Mouse (Mus musculus): Measurements from ENCODE around the gene Elp5. TPM values are rescaled to one million over a fixed set of nuclear protein-coding genes. Genes with fewer than 3 reads are reported as not detected.

Gene Elp5
- 144 and 156 TPM in 2 replicates for polyA plus RNA-seq (2014; fragmentation: Nextera tagmentation; extraction: Ambion mirVana)

DNA sequence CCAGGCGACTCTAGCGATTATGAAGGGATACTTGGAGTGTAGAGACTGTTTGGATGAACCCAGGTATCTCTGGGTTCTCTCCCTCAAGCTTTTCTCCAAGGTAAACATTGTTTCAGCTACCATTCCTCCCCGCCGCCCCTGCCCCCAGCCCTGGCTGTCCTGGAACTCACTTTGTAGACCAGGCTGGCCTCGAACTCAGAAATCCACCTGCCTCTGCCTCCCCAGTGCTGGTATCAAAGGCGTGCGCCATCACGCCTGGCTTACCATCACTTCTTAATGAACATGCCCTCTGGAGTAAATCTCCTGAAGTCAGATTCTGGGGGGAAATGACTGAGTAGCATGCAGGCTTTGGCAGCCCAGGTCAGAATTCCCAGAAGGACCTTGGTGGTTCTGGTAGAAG lies at the start of gene Elp5:
TSS of gene Elp5 (minus strand) at position 293 of the 400 bp plus-strand sequence.
- Histone ChIP-seq H3K4me3 (ENCODE audit: low read depth, low read length) (peak within 1 kb of the TSS; percentile 89), H3K36me3 (ENCODE audit: control insufficient read depth, insufficient read depth, low read length) (peaks cover 3% of the 10 kb centered on the region), H3K4me2 (ENCODE audit: low read depth, low read length, severe bottlenecking) (peak within 1 kb of the TSS; percentile 93), H3K4me1 (replicated peaks; ENCODE audit: control insufficient read depth, insufficient read depth, low read length) (peaks cover 16% of the 10 kb centered on the region), H3K27me3 (ENCODE audit: control insufficient read depth, insufficient read depth, low read length) (no peaks in the 10 kb centered on the region), H3K9me3 (ENCODE audit: control insufficient read depth, low read length) (no peaks in the 10 kb centered on the region), H3K27ac (ENCODE audit: low read depth, low read length) (peak within 1 kb of the TSS; percentile 99), H3K9ac (ENCODE audit: low read length) (peak within 1 kb of the TSS; percentile 91)
- no peak for DNase-seq (ENCODE audit: low spot score)
- no peak for ATAC-seq (replicated peaks; ENCODE audit: low FRiP score)
- 57% methylated on average over 8 of the region's 8 CpGs for WGBS

DNA sequence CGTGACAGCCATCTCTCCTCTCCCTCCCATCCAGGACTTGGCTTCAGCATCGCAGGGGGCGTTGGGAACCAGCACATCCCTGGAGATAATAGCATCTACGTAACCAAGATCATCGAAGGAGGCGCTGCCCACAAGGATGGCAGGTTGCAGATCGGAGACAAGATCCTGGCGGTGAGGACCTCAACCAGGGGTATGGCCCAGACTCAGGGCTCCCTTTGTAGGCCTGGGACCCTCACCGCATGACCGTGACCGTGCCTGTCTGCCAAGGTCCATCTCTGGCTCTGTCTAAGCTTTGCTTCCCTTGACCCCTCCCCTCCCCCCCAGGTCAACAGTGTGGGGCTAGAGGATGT lies 49.0 kb upstream of the Elp5 start:
- no peak for DNase-seq (ENCODE audit: low spot score)
- no peak for ATAC-seq (replicated peaks; ENCODE audit: low FRiP score)
- Histone ChIP-seq H3K27me3 (ENCODE audit: control insufficient read depth, insufficient read depth, low read length) (no peaks in the 10 kb centered on the region), H3K27ac (ENCODE audit: low read depth, low read length) (no peak overlapping the region), H3K9me3 (ENCODE audit: control insufficient read depth, low read length) (no peaks in the 10 kb centered on the region), H3K4me2 (ENCODE audit: low read depth, low read length, severe bottlenecking) (no peak overlapping the region), H3K4me1 (replicated peaks; ENCODE audit: control insufficient read depth, insufficient read depth, low read length) (peaks cover 27% of the 10 kb centered on the region), H3K9ac (ENCODE audit: low read length) (no peak overlapping the region), H3K36me3 (ENCODE audit: control insufficient read depth, insufficient read depth, low read length) (peaks cover 8% of the 10 kb centered on the region), H3K4me3 (ENCODE audit: low read depth, low read length) (no peak overlapping the region)
- 98% methylated on average over 11 of the region's 11 CpGs for WGBS

DNA sequence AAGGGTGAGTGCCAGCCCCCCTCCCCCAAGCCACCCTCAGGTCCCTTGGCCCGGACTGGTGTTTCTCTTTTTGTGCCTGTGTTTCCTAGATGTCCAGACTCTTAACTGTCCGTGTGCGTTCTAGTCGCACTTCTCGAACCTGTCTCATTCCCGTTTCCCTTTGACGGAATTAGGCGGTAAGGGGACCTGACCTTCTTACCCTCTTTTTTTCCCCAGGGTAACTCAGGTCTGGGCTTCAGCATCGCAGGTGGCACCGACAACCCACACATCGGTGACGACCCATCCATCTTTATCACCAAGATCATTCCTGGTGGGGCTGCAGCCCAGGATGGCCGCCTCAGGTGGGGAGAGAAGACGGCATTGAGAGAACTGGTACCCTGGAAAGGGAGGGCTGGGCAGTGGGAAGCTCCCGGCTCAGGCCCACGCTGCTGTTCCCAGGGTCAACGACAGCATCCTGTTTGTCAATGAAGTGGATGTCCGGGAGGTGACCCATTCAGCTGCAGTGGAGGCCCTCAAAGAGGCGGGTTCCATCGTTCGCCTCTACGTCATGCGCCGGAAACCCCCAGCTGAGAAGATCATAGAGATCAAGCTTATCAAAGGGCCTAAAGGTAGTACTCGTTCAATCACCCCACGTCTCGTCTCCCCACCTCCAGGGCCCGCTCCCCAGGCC lies 48.5 kb upstream of the Elp5 start:
- ATAC-seq (replicated peaks; ENCODE audit: low FRiP score): no peak
- no peak for DNase-seq (ENCODE audit: low spot score)
- no peak overlapping the region for H3K4me3 ChIP-seq (ENCODE audit: low read depth, low read length)
- H3K27me3 ChIP-seq (ENCODE audit: control insufficient read depth, insufficient read depth, low read length): no peaks in the 10 kb centered on the region
- H3K9ac ChIP-seq (ENCODE audit: low read length): peak overlapping the region; percentile 49
- H3K4me1 ChIP-seq (replicated peaks; ENCODE audit: control insufficient read depth, insufficient read depth, low read length): peaks cover 32% of the 10 kb centered on the region
- H3K27ac ChIP-seq (ENCODE audit: low read depth, low read length): peak overlapping the region; percentile 83; the same call in 1 of the 2 replicates
- no peaks in the 10 kb centered on the region for H3K9me3 ChIP-seq (ENCODE audit: control insufficient read depth, low read length)
- H3K36me3 ChIP-seq (ENCODE audit: control insufficient read depth, insufficient read depth, low read length): peaks cover 8% of the 10 kb centered on the region
- H3K4me2 ChIP-seq (ENCODE audit: low read depth, low read length, severe bottlenecking): peak overlapping the region; percentile 51; the same call in 1 of the 2 replicates
- 93% methylated on average over 28 of the region's 28 CpGs for WGBS

DNA sequence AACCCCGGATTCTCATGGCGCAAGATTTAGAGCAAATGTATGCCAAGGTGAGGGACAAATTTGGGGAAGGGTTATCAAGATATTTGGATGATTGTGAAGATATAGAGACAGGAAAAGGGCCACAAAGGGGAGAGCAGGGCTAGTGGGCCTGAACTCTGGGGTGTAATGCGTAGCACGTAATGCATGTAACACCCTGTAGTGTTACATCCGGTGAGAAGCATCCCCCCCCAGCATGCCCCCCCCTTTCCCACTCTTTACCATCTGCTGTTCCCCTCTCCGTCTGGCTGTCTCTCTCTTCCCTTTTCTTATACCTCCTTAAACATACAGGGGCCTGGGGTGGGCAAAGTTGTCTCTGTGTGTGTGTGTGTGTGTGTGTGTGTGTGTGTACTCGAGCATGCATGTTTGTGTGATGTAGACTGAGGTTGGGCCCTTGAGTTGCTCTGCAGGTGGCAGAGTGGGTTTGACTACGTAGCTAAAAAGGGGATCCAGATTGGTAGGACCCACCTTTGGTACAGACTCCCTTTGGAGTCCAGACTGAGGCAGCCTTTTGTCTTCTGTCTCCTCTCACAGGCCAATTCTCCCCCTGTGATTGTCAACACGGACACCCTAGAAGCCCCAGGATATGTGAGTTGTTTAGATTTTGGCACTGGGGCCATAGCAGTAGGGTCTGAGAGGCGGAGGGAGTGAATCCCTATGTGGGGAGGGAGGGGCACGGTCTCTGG lies 47.7 kb upstream of the Elp5 start:
- DNase-seq (ENCODE audit: low spot score): peak; percentile 69
- Histone ChIP-seq H3K4me2 (ENCODE audit: low read depth, low read length, severe bottlenecking) (peak overlapping the region; percentile 51), H3K9ac (ENCODE audit: low read length) (peak overlapping the region; percentile 49), H3K4me1 (replicated peaks; ENCODE audit: control insufficient read depth, insufficient read depth, low read length) (peaks cover 34% of the 10 kb centered on the region), H3K9me3 (ENCODE audit: control insufficient read depth, low read length) (no peaks in the 10 kb centered on the region), H3K36me3 (ENCODE audit: control insufficient read depth, insufficient read depth, low read length) (peaks cover 8% of the 10 kb centered on the region), H3K27ac (ENCODE audit: low read depth, low read length) (peak overlapping the region; percentile 83), H3K27me3 (ENCODE audit: control insufficient read depth, insufficient read depth, low read length) (no peaks in the 10 kb centered on the region), H3K4me3 (ENCODE audit: low read depth, low read length) (peak overlapping the region; percentile 14)
- 34% methylated on average over 11 of the region's 11 CpGs for WGBS
- ATAC-seq (replicated peaks; ENCODE audit: low FRiP score): peak; percentile 38

DNA sequence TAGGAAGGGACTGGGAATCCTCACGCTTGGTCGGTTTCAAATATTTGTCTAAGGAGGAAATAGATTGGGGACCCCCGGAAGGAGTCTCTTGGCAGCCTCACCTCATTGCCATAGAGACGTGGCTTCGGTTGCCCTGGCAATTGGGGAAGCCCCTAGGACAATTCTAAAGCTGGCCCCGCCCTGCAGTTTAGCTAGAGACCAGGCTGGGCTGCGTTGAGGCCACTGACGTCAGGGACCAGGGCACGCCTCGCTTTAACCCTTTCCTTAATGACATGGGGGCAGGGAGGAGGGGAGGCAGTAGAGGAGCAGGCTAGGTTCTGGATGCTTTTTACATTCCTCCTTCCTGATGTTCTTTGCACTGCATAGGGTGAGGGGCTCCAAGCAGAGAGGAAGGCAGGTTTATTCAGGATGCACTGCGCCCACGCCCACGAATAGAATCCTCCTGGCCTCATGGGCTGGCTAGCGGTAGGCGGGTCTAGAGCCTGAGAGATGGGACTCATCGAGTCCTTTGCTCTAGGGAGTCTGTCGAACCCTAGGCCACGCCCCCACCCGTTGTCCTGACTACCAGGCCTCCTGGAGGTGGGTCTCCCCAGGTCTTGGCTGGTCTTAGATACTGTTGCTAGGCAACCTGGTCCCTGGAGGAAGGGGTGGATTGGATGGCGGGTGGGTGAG lies 46.9 kb upstream of the Elp5 start:
- Histone ChIP-seq H3K4me3 (ENCODE audit: low read depth, low read length) (peak overlapping the region; percentile 14), H3K4me2 (ENCODE audit: low read depth, low read length, severe bottlenecking) (peak overlapping the region; percentile 51), H3K36me3 (ENCODE audit: control insufficient read depth, insufficient read depth, low read length) (peaks cover 8% of the 10 kb centered on the region), H3K9ac (ENCODE audit: low read length) (no peak overlapping the region), H3K27me3 (ENCODE audit: control insufficient read depth, insufficient read depth, low read length) (no peaks in the 10 kb centered on the region), H3K4me1 (replicated peaks; ENCODE audit: control insufficient read depth, insufficient read depth, low read length) (peaks cover 36% of the 10 kb centered on the region), H3K9me3 (ENCODE audit: control insufficient read depth, low read length) (no peaks in the 10 kb centered on the region), H3K27ac (ENCODE audit: low read depth, low read length) (peak overlapping the region; percentile 83)
- DNase-seq (ENCODE audit: low spot score) (peak; percentile 98), ATAC-seq (replicated peaks; ENCODE audit: low FRiP score) (peak; percentile 93)
- under 1% methylated on average over 20 of the region's 20 CpGs for WGBS

DNA sequence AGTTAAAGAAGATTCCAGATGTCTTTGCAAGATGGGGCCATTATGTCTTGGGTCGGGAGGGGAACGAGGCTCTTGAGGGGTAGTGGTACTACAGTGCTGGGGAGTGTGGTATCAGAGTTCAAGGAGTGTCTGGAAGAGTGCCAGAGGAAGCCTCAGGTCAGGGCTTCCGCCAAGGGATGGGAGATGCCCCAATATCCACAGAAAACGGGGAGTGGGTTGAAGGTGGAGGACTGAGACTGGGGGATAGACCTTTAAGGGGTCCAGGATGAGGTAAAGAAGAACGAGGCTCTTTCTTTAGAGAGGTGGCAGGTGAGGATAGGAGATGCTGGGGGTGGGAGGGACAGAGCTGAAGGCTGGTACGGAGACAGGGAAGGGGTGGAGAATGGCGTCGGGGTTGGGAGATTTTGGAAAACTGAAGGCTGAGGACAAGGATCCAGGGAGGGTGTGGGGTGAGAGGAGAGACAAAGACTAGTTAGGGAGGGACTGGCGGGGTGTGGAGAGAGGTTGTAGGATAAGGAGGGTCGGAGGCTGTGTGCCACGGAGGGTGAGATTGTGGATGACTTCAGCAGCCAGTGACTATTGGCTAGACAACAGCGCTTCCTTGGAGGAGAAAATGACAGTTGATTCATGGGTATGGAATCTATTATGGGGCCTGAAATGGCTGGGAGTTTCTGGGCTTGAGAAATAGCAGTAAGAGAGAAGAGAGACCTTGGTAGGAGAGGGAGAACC lies 46.2 kb upstream of the Elp5 start:
- 25% methylated on average over 12 of the region's 12 CpGs for WGBS
- Histone ChIP-seq H3K9me3 (ENCODE audit: control insufficient read depth, low read length) (no peaks in the 10 kb centered on the region), H3K27me3 (ENCODE audit: control insufficient read depth, insufficient read depth, low read length) (no peaks in the 10 kb centered on the region), H3K9ac (ENCODE audit: low read length) (peak overlapping the region; percentile 42), H3K36me3 (ENCODE audit: control insufficient read depth, insufficient read depth, low read length) (peaks cover 8% of the 10 kb centered on the region), H3K4me1 (replicated peaks; ENCODE audit: control insufficient read depth, insufficient read depth, low read length) (peaks cover 39% of the 10 kb centered on the region), H3K4me3 (ENCODE audit: low read depth, low read length) (peak overlapping the region; percentile 14), H3K4me2 (ENCODE audit: low read depth, low read length, severe bottlenecking) (peak overlapping the region; percentile 51), H3K27ac (ENCODE audit: low read depth, low read length) (peak overlapping the region; percentile 83)
- DNase-seq (ENCODE audit: low spot score) (no peak), ATAC-seq (replicated peaks; ENCODE audit: low FRiP score) (no peak)

DNA sequence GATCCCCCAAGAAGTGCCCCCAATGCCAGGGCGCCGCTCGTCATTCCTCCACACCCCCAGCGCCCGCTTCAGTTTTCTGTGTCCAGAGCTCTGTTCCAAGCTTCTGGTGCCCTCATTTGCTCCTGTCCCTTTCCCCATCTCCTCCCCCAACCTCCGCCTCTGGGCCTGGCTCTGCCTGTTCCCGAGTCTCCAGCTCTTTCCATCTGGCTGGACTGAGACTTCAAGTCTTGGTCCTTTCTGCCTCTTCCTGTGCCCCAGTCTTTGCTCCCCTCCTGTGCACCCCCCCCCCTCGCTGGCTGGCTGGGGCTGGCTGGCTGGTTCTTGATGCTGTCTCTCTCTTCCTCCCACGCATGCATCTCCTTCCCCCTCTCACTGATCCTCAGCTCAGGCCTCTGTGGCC lies 45.1 kb upstream of the Elp5 start:
- Histone ChIP-seq H3K36me3 (ENCODE audit: control insufficient read depth, insufficient read depth, low read length) (peaks cover 8% of the 10 kb centered on the region), H3K9me3 (ENCODE audit: control insufficient read depth, low read length) (no peaks in the 10 kb centered on the region), H3K4me3 (ENCODE audit: low read depth, low read length) (peak overlapping the region; percentile 2; the same call in 1 of the 2 replicates), H3K9ac (ENCODE audit: low read length) (peak overlapping the region; percentile 44), H3K4me2 (ENCODE audit: low read depth, low read length, severe bottlenecking) (peak overlapping the region; percentile 55), H3K27ac (ENCODE audit: low read depth, low read length) (0 out of 2 replicates have a peak overlapping the region, but pooled peaks have one; percentile 0), H3K27me3 (ENCODE audit: control insufficient read depth, insufficient read depth, low read length) (no peaks in the 10 kb centered on the region), H3K4me1 (replicated peaks; ENCODE audit: control insufficient read depth, insufficient read depth, low read length) (peaks cover 42% of the 10 kb centered on the region)
- DNase-seq (ENCODE audit: low spot score): no peak
- ATAC-seq (replicated peaks; ENCODE audit: low FRiP score): no peak
- 34% methylated on average over 9 of the region's 9 CpGs for WGBS

DNA sequence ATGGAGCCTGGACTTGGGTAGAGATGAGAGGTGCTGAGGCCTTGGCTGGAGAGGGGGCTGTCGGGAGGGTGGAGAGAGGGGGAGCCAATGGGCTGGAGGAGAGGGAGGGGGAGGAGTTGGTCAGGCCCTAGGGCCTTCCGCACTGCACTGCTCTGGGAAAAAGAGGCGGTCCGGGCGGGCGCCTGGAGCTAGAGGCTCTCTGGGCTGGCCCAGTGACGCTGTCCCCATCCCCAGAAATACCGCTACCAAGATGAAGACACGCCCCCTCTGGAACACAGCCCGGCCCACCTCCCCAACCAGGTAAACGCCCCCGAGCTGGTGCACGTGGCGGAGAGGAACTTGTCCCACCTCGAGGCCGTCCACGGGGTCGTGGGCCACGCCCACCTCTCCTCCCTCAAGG lies 44.4 kb upstream of the Elp5 start:
- 2% methylated on average over 19 of the region's 19 CpGs for WGBS
- H3K4me2 ChIP-seq (ENCODE audit: low read depth, low read length, severe bottlenecking): peak overlapping the region; percentile 55
- no peaks in the 10 kb centered on the region for H3K27me3 ChIP-seq (ENCODE audit: control insufficient read depth, insufficient read depth, low read length)
- H3K27ac ChIP-seq (ENCODE audit: low read depth, low read length): peak overlapping the region; percentile 0
- H3K4me3 ChIP-seq (ENCODE audit: low read depth, low read length): peak overlapping the region; percentile 24
- no peaks in the 10 kb centered on the region for H3K9me3 ChIP-seq (ENCODE audit: control insufficient read depth, low read length)
- peaks cover 47% of the 10 kb centered on the region for H3K4me1 ChIP-seq (replicated peaks; ENCODE audit: control insufficient read depth, insufficient read depth, low read length)
- DNase-seq (ENCODE audit: low spot score) (peak; percentile 83), ATAC-seq (replicated peaks; ENCODE audit: low FRiP score) (peak; percentile 51)
- peak overlapping the region; percentile 44 for H3K9ac ChIP-seq (ENCODE audit: low read length)
- peaks cover 6% of the 10 kb centered on the region for H3K36me3 ChIP-seq (ENCODE audit: control insufficient read depth, insufficient read depth, low read length)
